In the genomic region with DNA sequence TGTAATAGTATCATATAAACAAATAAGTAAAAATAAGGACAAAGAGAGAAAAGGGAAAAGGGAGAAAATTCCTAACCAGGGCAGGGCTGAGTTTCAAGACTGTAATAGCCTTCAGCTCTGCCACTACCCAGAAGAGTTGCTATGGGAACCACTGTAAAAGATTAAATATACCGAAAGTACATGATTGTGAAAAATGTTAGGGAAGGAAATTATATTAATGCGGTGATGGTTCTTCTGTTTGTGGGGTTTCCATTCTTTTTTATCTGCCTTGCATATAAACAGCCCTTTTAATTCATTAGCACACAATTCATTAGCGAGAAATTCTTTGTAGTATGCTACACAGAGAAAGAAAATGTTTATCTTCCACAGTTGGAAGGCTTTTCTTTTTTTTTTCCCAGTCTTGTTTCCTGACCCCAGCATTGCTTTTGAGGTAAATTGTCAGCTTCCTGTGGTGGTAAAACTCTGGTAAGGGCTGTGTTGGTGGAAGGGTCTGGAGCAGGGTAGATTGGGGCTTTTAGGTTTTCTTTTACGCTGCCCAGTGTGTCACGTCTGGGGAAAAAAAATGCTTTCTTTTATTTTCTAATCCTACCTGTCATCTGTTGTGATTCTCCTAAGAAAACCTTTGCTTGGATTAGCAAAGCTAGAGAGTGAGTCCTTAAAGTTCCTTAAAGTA, we compare ENCODE assay signal across 16 mouse cellular contexts.
DNase-seq lines count a peak whose midpoint lies in the region; ATAC-seq and TF ChIP-seq lines count a peak whose summit lies in the region.
"Had no signal": no experiment of that assay in that cellular context is flagged by ENCODE, and none has a peak within 500 bp of the region (broad histone marks: within the 10 kb centered on the region; RNA-seq: fewer than 3 reads in every experiment).

No protein-coding gene starts in this region.

- no peak overlapping the region for H3K4me2 ChIP-seq in embryonic facial prominence, embryonic 14.5 days (ENCODE audit: low read depth, low read length)
- H3K4me2 ChIP-seq in hindbrain, postnatal 0 days (ENCODE audit: low read depth, low read length) = no peak overlapping the region
- H3K4me2 ChIP-seq in hindbrain, embryonic 11.5 days (replicated peaks; ENCODE audit: low read depth, low read length) = no peak overlapping the region
- no peak overlapping the region for H3K4me2 ChIP-seq in midbrain, embryonic 16.5 days (ENCODE audit: low read length)
- H3K4me2 ChIP-seq: stomach, embryonic 15.5 days had no signal

- no peak for TF ChIP-seq CTCF in hindbrain, postnatal 0 days (IDR thresholded peaks at IDR 0.05; ENCODE audit: low read depth)

- H3K4me3 ChIP-seq in embryonic facial prominence, embryonic 14.5 days (ENCODE audit: low read depth, low read length) = no peak overlapping the region
- H3K4me3 ChIP-seq in embryonic facial prominence, embryonic 10.5 days = no peak overlapping the region
- no peak overlapping the region for H3K4me3 ChIP-seq in hindbrain, postnatal 0 days (ENCODE audit: low read length)
- H3K4me3 ChIP-seq in hindbrain, embryonic 11.5 days (ENCODE audit: low read depth, low read length) = no peak overlapping the region
- no peak overlapping the region for H3K4me3 ChIP-seq in midbrain, embryonic 16.5 days (ENCODE audit: low read depth, low read length)
- H3K4me3 ChIP-seq in midbrain, embryonic 10.5 days = no peak overlapping the region
- H3K4me3 ChIP-seq: forebrain, embryonic 10.5 days; stomach, embryonic 15.5 days had no signal

- H3K9ac ChIP-seq in embryonic facial prominence, embryonic 14.5 days (ENCODE audit: low read depth, low read length) = no peak overlapping the region
- H3K9ac ChIP-seq in hindbrain, postnatal 0 days (replicated peaks; ENCODE audit: low read length) = no peak overlapping the region
- H3K9ac ChIP-seq in hindbrain, embryonic 11.5 days (ENCODE audit: low read depth, low read length) = no peak overlapping the region
- no peak overlapping the region for H3K9ac ChIP-seq in midbrain, embryonic 16.5 days (ENCODE audit: low read depth, low read length)
- H3K9ac ChIP-seq: stomach, embryonic 15.5 days had no signal

- H3K27ac ChIP-seq in embryonic facial prominence, embryonic 14.5 days (replicated peaks; ENCODE audit: low read depth, low read length) = no peak overlapping the region; the same call in 1 of the 2 replicates
- H3K27ac ChIP-seq in embryonic facial prominence, embryonic 10.5 days (replicated peaks) = no peak overlapping the region
- H3K27ac ChIP-seq in hindbrain, postnatal 0 days = no peak overlapping the region
- no peak overlapping the region for H3K27ac ChIP-seq in hindbrain, embryonic 11.5 days (ENCODE audit: low read depth, low read length)
- H3K27ac ChIP-seq in midbrain, embryonic 16.5 days (ENCODE audit: low read length) = peak overlapping the region; percentile 60
- H3K27ac ChIP-seq in midbrain, embryonic 10.5 days (replicated peaks) = no peak overlapping the region
- H3K27ac ChIP-seq: forebrain, embryonic 10.5 days; stomach, embryonic 15.5 days had no signal

- ATAC-seq in embryonic facial prominence, embryonic 14.5 days (ENCODE audit: low read depth) = no peak
- no peak for ATAC-seq in hindbrain, postnatal 0 days
- no peak for ATAC-seq in hindbrain, embryonic 11.5 days (ENCODE audit: low FRiP score)
- ATAC-seq in midbrain, embryonic 16.5 days = peak; percentile 73; the same call in 1 of the 2 replicates
- ATAC-seq: intestine, postnatal 0 days had no signal

- no peaks in the 10 kb centered on the region for H3K27me3 ChIP-seq in embryonic facial prominence, embryonic 14.5 days (replicated peaks; ENCODE audit: control insufficient read depth, insufficient read depth, low read length)
- no peaks in the 10 kb centered on the region for H3K27me3 ChIP-seq in embryonic facial prominence, embryonic 10.5 days (replicated peaks; ENCODE audit: low read depth, poor library complexity, severe bottlenecking)
- no peaks in the 10 kb centered on the region for H3K27me3 ChIP-seq in hindbrain, postnatal 0 days (ENCODE audit: insufficient read depth, low read length)
- no peaks in the 10 kb centered on the region for H3K27me3 ChIP-seq in hindbrain, embryonic 11.5 days (ENCODE audit: control insufficient read depth, insufficient read depth, low read length)
- H3K27me3 ChIP-seq in midbrain, embryonic 16.5 days (ENCODE audit: control insufficient read depth, insufficient read depth, low read depth, low read length) = no peaks in the 10 kb centered on the region
- H3K27me3 ChIP-seq in midbrain, embryonic 10.5 days (ENCODE audit: low read depth, poor library complexity, severe bottlenecking) = no peaks in the 10 kb centered on the region
- H3K27me3 ChIP-seq: stomach, embryonic 15.5 days had no signal

- peak; percentile 47 for DNase-seq in embryonic facial prominence, embryonic 14.5 days (ENCODE audit: low spot score)
- no peak for DNase-seq in embryonic facial prominence, embryonic 10.5 days (ENCODE audit: low spot score)
- DNase-seq in hindbrain, postnatal 0 days (ENCODE audit: low spot score) = peak; percentile 6
- DNase-seq in hindbrain, embryonic 11.5 days (ENCODE audit: low spot score) = no peak
- DNase-seq in midbrain, embryonic 10.5 days (ENCODE audit: low spot score) = no peak
- DNase-seq in left cerebral cortex, adult 11 months (ENCODE audit: low spot score) = no peak
- no peak for DNase-seq in cerebellum, adult 9-11 months
- DNase-seq: adrenal gland, postnatal 25 days; kidney, postnatal 14 days; layer of hippocampus, adult 9-11 months; right cerebral cortex, adult 18-20 months; spleen, adult 18-20 months had no signal

- no peaks in the 10 kb centered on the region for H3K9me3 ChIP-seq in embryonic facial prominence, embryonic 14.5 days (ENCODE audit: control insufficient read depth, low read length)
- no peaks in the 10 kb centered on the region for H3K9me3 ChIP-seq in embryonic facial prominence, embryonic 10.5 days
- H3K9me3 ChIP-seq in hindbrain, postnatal 0 days (ENCODE audit: low read length) = no peaks in the 10 kb centered on the region
- no peaks in the 10 kb centered on the region for H3K9me3 ChIP-seq in hindbrain, embryonic 11.5 days (ENCODE audit: control insufficient read depth, low read length)
- no peaks in the 10 kb centered on the region for H3K9me3 ChIP-seq in midbrain, embryonic 16.5 days (replicated peaks; ENCODE audit: control insufficient read depth, low read length, poor library complexity, severe bottlenecking)
- H3K9me3 ChIP-seq in midbrain, embryonic 10.5 days (replicated peaks) = no peaks in the 10 kb centered on the region
- H3K9me3 ChIP-seq: forebrain, embryonic 10.5 days; stomach, embryonic 15.5 days had no signal

- H3K36me3 ChIP-seq in embryonic facial prominence, embryonic 14.5 days (ENCODE audit: control insufficient read depth, insufficient read depth, low read length) = no peaks in the 10 kb centered on the region
- no peaks in the 10 kb centered on the region for H3K36me3 ChIP-seq in embryonic facial prominence, embryonic 10.5 days (replicated peaks)
- no peaks in the 10 kb centered on the region for H3K36me3 ChIP-seq in hindbrain, postnatal 0 days (ENCODE audit: insufficient read depth, low read length)
- no peaks in the 10 kb centered on the region for H3K36me3 ChIP-seq in hindbrain, embryonic 11.5 days (ENCODE audit: control insufficient read depth, insufficient read depth, low read length)
- H3K36me3 ChIP-seq in midbrain, embryonic 16.5 days (ENCODE audit: control insufficient read depth, insufficient read depth, low read length) = no peaks in the 10 kb centered on the region
- no peaks in the 10 kb centered on the region for H3K36me3 ChIP-seq in midbrain, embryonic 10.5 days
- H3K36me3 ChIP-seq: forebrain, embryonic 10.5 days; stomach, embryonic 15.5 days had no signal

- H3K4me1 ChIP-seq in embryonic facial prominence, embryonic 14.5 days (ENCODE audit: control insufficient read depth, insufficient read depth, low read length) = peaks cover 14% of the 10 kb centered on the region; the same call in 1 of the 2 replicates
- peaks cover 28% of the 10 kb centered on the region for H3K4me1 ChIP-seq in embryonic facial prominence, embryonic 10.5 days
- H3K4me1 ChIP-seq in hindbrain, postnatal 0 days (ENCODE audit: insufficient read depth, low read length) = peaks cover 5% of the 10 kb centered on the region; the same call in 1 of the 2 replicates
- no peaks in the 10 kb centered on the region for H3K4me1 ChIP-seq in hindbrain, embryonic 11.5 days (replicated peaks; ENCODE audit: control insufficient read depth, insufficient read depth, low read length)
- peaks cover 14% of the 10 kb centered on the region for H3K4me1 ChIP-seq in midbrain, embryonic 16.5 days (ENCODE audit: control insufficient read depth, insufficient read depth, low read length)
- H3K4me1 ChIP-seq in midbrain, embryonic 10.5 days = no peaks in the 10 kb centered on the region

- 39% methylated on average over 5 of the region's 5 CpGs for WGBS in embryonic facial prominence, embryonic 14.5 days
- WGBS in embryonic facial prominence, embryonic 10.5 days = 61% methylated on average over 5 of the region's 5 CpGs
- WGBS in hindbrain, postnatal 0 days = 59% methylated on average over 5 of the region's 5 CpGs
- WGBS in hindbrain, embryonic 11.5 days = 77% methylated on average over 5 of the region's 5 CpGs
- 50% methylated on average over 5 of the region's 5 CpGs for WGBS in midbrain, embryonic 16.5 days
- 80% methylated on average over 5 of the region's 5 CpGs for WGBS in midbrain, embryonic 10.5 days

Comparison
In these comparisons a context has a peak if more than half of its experiments do, and no peak if none do; other contexts are left out.
1. DNase-seq: peak in embryonic facial prominence, embryonic 14.5 days (single experiment) and hindbrain, postnatal 0 days (single experiment); none in embryonic facial prominence, embryonic 10.5 days (single experiment), hindbrain, embryonic 11.5 days (single experiment), midbrain, embryonic 10.5 days (single experiment), left cerebral cortex, adult 11 months (single experiment) and cerebellum, adult 9-11 months (single experiment).